Mouse (Mus musculus): ENCODE measurements around the gene Msrb2. TPM values are rescaled to one million over a fixed set of nuclear protein-coding genes. Genes with fewer than 3 reads are reported as not detected.

Gene Msrb2
- total RNA-seq, 2 experiments from 2014 or later: 17.8 to 22.1 TPM

DNA sequence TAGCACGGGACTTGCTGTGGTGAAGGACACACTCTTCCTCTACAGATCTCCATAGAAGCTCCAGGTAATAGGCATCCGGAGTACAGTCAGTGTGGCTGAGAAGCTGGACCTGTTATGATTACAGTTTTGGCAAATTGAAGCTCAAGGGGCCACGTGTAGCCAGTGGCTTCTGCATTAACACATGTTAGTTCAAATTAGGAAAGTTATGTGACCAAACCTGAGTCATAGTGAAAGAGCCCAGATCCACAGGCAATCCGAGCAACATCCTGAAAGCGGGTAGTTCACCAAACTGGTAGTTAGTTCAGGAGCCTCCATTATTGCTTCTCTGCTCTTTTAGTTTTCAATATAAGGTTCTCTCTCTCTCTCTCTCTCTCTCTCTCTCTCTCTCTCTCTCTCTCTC lies 14.5 kb downstream of the Msrb2 start:
- intact Hi-C loops (cut with DNase I): no loop called here

DNA sequence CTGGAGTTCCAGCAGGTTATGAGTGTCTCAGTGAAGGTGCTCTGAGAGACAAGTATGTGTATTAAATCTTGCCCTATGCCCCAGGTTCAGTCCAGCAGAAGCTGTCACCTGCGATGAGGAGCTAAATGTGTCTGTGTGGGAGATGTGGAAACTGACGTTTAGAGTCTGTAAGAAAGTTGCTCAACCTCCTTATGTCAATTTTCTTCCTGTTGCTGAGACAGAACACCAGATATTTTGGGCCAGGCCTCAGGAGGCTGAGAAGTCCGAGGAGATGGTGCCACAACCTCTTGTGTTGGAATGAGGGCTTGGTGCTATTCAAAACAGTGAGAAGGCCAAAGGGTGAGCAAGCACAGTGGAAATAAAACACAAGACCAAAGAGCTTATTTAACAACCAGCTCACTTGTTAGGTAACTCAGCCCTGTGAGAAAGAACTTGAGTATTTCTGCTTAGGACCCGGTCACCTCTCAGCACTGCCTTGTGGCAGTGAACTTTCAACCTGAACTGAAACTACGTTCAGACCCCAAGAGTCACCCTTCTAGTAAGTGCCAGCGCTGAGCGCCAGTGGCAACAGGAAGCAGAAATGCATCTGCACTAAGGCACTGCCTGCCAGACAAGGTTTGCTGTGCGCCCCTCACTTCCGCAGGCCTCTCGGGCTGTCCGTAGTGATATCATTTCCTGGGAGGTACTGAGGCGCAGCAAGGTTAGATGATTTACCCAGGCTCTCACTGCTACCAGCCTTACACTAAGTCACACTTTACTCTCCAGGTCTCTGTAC lies 17.3 kb downstream of the Msrb2 start:
- DNase-seq (ENCODE audit: low spot score in 2 of 2): no peak
- intact Hi-C loops (cut with DNase I): no loop called here

More for the DNA sequence above, 14.5 kb downstream of the Msrb2 start:
- DNase-seq (ENCODE audit: low spot score in 2 of 2): no peak

DNA sequence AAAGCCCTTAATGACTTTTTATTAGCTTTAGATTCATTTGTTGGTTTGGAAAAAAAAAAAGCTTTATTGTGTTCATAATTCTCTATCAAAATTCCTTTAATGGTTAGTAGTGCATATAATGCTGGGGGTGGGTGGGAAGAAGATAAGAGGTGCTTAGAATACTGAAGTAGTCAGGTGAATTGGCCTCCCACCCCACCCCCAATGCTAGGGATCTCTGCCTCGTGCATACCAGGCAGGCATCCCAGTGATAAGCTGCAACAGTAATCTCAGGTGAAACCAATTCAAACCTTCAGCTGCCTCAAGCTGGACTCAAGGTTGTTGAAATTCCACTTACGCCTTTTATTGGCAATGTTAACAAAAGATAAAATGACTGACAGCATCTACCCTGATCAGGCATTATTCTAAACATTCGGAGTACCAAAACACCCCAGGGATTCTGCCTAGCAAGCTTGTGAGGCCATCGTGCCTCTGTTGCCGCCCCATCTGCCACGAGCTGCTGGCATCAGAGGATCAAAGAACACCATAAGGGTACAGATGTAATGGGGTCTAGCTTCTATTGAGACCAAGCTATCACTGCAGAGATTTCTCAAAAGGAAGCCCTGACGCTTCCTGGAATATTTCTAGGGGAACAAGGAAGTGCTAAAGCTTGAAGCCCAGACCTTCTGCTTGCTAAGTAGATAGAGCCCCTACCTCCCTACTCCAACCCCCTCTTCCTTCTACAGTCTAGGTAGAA lies 19.3 kb downstream of the Msrb2 start:
- DNase-seq (ENCODE audit: low spot score in 2 of 2): no peak
- intact Hi-C loops (cut with DNase I): no loop called here

DNA sequence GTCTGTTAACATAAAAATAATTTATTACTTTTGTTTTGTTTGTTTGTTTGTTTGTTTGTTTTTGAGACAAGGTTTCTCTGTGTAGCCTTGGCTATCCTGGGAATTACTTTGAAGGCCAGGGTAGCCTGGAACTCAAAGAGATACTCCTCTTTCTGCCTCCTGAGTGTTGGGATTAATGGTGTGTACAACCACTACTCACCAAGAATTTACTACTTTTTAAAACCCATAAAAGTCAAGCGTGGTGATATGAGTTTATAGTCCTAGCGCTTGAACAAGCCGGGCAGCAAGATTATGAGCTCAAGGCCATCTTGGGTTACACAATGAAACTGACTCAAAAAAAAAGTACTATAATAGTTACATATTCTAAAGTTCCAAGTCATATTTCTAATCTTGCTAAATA lies 20.4 kb downstream of the Msrb2 start:
- no peak for DNase-seq (ENCODE audit: low spot score in 2 of 2)
- intact Hi-C loops (cut with DNase I): no loop called here

DNA sequence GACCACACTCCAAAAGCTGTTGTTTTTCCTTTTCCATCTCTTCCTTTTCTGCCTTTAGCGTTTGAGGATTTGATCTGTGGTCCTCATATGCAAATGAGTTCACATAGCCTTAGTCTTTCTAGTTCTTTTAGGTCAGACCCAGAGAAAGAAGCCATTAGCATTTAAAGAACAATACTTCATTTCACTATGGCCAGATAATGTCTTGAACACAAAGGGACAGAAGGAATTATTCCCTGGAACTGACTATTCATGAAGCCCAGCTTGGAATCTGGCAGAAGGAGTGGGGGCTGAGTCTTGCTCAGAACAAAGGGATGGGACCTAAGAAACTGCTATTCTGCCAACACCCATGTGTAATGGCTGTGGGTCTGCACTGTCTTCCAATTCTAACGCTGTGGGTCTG lies 21.6 kb downstream of the Msrb2 start:
- peak in 1 of 2 experiments; percentile 22 for DNase-seq (ENCODE audit: low spot score in 2 of 2)
- intact Hi-C loops (cut with DNase I): no loop called here

DNA sequence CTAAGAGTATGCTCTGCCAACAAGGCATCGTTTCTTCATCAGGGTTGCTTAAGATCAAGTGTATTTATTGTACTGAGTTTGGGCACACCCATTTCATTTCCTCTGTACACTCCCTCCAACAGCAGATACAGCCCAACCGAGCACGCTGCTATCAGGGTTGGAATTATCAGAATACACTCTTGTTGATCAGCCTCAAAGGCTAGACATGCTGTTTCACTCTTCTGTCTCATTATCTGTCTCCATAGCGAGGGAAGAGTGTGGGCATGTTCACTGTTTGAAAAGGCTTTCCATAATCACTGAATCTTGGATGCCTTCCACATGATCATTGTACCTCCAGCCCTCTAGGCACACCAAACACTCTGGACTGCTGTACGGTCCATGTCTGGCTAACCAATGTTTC lies 34.2 kb downstream of the Msrb2 start:
- DNase-seq (ENCODE audit: low spot score in 2 of 2): no peak
- intact Hi-C loops (cut with DNase I): no loop called here

DNA sequence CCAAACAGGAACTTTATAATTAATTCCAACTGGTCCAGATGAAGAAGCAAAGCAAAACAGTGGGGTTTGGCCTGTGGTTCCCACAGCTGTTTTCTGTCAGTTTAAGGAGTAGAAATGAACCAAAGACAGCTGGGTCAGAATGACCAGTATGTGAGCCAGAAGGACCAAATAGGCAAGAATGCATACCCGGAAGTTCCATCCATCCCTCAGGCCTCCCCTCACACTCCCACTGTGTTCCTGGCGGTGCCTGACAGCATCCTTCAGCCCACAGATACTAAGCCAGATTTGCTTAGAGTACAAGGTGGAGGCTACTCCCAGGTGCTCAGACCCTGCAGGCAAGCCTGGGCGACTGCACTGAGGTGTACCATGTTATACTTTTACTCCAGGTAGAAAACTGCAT lies 35.3 kb downstream of the Msrb2 start:
- DNase-seq (ENCODE audit: low spot score in 2 of 2): no peak
- intact Hi-C loops (cut with DNase I): no loop called here

DNA sequence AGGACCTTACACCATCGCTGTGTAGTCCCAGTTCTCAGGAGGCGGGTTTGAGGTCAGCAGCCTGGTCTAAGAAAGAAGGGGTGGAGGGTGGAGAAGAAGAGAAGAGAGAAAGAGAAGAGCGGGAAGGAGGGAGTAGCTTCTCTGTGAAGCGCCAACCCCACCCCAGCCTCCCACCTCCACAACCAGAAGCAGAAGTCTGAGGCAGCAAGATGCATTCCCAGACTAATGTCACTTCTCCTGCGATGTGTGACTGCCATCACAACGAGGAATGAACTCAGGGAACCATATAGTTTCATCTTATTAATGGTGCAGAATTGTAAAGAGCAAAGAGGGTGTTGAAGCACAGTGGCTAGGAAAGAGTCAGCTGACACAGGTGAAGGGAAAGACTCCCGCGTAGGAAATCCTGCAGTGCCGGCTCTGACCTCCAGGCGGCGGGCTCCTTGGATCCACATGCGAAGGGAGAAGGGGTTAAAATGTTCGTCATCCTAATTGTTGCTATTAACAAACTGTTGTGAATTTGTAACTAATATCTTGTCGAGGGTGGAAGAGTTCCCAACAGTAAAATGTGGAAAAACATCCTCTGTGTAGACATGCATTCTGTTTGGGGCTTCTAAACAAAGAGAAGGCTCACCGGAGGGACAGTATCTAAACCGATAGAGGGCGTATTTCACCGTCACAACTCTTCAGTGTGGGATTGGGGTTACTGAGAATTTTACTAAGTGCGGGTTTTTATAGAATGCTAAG lies 43.2 kb downstream of the Msrb2 start:
- DNase-seq (ENCODE audit: low spot score in 2 of 2): peak; percentile 66 to 73
- intact Hi-C loops (cut with DNase I): loop anchor here (10.0 kb wide), 1 partner anchor 1430 kb away; no protein-coding TSS in a partner anchor

DNA sequence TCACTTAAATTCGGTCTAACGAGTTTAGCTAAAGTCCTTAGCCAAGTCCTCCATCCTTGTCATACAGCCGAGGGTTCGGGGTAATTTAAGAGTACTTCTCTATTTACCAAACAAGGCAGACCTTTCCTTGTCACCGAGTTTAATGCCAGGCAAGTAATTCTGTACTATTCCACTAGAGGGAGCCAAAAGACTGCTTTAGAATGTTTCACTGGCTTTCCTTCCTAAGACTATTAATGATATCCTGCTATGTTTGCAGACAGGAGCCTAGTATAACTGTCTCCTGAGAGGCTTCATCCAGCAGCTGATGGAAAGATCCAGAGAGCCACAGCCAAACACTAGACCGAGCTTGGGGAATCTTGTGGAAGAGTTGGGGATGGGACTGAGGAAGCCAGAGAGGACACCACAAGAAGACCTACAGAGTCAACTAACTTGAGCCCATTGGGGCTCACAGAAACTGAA lies 43.9 kb downstream of the Msrb2 start:
- intact Hi-C loops (cut with DNase I): loop anchor here (1.0 to 10.0 kb wide), 4 partner anchors 104 to 1772 kb away; partner anchors contain the start of gene Etl4
- peak; percentile 65 to 84 for DNase-seq (ENCODE audit: low spot score in 2 of 2)

DNA sequence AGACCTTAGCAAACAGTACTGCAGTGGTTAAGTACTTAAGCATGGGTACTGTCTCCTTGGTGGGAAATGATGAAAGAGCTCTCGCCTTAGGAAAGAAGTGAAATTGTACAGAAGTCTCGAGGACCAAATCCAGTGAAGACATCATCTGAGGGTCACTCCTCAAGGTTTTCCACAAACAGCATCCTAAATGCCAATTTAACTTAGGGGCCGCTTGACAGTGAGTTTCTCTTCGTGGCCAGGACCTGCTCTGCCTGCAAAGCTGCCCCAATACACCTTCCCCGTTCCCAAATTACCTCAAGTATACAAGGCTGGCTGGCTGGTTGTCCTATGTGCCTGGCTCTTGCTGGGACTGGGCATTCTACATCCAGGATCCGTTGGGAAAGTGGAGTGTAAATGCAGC lies 44.8 kb downstream of the Msrb2 start:
- no peak for DNase-seq (ENCODE audit: low spot score in 2 of 2)
- intact Hi-C loops (cut with DNase I): loop anchor here (5.0 to 10.0 kb wide), 3 partner anchors 491 to 1771 kb away; partner anchors contain the start of gene Etl4

DNA sequence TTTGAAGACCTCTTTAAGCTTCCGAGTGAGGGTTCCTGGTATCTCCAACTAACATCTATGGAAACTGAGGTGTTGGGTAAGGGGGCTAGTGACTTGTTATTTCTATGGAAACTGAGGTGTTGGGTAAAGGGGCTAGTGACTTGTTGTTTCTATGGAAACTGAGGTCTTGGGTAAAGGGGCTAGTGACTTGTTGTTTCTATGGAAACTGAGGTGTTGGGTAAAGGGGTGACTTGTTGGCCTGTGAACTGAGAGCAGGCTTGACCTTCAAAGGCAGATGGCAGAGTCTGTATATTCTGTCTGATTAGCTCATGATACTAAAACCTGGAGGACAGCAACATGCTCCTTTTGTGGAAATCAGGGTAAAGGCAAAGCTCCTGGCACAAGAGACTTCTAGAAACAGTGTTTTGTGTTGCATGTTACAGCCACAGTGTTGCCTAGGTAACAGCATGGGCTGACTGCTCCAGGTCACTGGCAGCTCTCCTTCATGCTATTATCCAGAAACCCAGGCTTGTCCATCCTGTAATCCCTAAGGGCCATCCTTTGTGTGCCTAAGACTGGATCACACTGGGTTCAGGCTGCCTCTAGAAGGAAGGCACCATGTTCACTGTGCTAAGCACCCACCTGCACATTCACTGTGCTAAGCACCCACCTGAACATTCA lies 48.6 kb downstream of the Msrb2 start:
- intact Hi-C loops (cut with DNase I): loop anchor here (5.0 to 10.0 kb wide), 3 partner anchors 487 to 1767 kb away; partner anchors contain the start of gene Etl4
- DNase-seq (ENCODE audit: low spot score in 2 of 2): no peak

DNA sequence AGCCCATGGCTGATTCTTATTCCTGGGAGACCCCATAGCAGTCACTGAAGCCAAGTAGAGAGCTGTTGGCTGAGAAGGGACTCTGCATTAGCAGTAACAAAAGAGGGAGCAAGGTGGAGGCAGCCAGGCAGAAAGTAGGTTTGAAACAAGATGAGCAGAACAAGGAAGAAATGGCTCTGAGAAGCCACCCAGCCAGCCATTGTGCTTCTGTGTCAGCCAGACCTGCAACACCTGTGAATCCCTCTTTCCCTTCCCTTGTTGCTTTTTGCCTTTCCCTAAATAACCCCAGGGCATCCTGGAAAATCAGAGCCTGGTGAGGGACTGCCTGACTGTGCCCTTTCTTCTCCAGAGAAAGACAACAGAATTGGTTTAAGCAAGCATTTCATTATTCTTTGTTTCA lies 51.0 kb downstream of the Msrb2 start:
- intact Hi-C loops (cut with DNase I): no loop called here
- DNase-seq (ENCODE audit: low spot score in 2 of 2): no peak

DNA sequence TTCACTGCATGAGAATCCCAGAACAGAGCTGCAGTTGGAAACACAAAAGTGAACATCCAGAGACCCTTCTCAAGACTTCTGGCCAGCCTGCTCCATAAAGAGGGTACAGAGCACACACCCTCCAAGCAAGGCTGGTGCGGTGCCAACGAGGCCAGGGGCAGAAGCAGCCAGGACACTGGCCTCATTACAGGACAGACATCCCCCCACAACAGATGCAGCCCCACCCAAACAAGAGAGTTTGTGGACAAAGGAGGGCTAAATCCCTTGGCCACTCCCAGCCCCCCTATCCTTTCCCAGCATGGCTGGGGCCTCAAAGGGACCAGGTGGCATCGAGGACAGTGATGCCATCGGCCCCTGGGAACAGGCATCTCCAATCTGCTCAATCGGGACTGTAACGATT lies 51.8 kb downstream of the Msrb2 start:
- intact Hi-C loops (cut with DNase I): no loop called here

DNA sequence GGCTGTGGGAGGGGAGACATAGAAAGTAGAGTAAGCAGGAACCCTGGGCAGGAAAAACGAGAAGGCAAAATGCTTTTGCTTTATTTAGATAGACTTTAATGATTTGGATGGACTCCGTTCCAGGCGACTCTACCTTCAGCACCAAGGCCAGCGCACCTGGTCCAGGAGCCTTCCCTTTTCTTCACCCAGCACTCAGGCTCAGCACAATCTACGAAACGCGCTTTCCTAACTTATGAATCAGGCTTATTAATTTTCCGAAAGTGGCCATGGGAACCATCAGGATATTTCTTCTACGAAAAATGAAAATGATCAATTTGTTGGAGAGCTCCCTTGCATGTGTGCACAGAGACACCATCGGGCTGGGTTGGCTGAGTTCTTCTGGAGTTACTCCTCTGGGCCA lies 57.8 kb downstream of the Msrb2 start:
- intact Hi-C loops (cut with DNase I): no loop called here
- no peak for DNase-seq (ENCODE audit: low spot score in 2 of 2)

More for the DNA sequence above, 51.8 kb downstream of the Msrb2 start:
- DNase-seq (ENCODE audit: low spot score in 2 of 2): no peak

DNA sequence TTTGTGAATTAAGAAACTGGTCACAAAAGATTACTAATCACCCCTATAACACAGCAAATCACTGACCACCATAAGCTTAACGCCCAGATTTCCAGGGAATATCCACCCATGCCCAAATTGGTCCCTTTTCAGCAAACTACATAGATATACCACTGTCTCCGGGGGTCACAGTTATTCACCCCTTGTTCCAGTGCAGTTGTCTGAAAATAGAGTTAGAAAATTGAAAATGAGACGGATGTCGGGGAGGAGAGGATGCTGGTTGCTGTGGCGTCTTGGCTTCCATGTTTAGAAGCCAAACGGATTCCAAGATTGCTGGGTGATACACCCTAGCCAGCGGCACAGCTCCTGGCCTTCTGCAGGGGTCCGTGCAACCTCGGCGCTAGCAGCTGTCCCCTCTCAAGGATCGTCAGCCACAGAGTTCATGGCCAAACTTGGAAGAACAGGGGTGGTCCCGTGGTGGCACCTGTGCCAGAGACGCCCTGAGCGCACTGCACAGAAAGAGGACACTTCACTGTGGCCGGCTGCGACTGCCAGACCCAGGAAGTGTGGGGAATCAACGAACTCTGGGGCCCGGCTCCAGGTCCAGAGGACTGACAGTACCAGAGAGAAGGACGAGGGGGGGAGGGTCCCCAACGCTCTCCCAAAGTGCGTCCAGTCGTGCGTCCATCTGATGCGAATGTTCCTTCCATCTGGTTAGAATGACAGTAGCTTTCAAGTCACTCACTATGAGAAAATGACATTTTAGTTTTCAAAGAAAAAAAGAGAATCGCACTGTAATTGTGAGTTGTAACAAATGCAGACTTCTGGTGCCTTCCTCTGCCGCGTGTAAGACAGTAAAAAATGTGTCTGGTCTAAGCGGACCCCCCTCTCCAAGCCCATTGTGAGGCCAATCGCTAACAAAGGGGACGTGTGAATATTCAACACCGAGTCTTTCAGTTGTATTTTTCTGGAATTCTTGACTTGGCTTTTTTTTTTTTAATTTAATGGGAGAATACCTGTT lies 58.8 kb downstream of the Msrb2 start:
- intact Hi-C loops (cut with DNase I): no loop called here
- no peak for DNase-seq (ENCODE audit: low spot score in 2 of 2)

DNA sequence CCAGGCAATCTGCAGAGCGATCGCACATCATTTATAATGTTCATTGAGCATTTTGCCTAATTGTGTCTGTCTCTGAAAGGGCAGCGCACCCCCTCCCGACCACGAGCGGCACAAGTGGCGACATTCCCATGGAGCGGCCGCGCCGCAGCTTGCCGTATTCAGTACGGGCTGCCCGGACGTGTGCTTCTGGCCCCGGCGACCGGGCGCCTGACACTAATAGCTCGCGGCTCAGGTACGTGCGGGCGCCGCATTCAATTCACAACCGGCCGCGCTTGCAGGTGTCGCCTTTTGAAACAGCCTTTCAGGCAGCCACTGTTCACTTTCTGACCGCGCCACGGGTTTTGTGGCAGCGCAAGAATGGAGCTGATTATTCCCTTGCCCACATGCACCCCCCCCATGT lies 59.5 kb downstream of the Msrb2 start:
- DNase-seq (ENCODE audit: low spot score in 2 of 2): no peak
- intact Hi-C loops (cut with DNase I): no loop called here

DNA sequence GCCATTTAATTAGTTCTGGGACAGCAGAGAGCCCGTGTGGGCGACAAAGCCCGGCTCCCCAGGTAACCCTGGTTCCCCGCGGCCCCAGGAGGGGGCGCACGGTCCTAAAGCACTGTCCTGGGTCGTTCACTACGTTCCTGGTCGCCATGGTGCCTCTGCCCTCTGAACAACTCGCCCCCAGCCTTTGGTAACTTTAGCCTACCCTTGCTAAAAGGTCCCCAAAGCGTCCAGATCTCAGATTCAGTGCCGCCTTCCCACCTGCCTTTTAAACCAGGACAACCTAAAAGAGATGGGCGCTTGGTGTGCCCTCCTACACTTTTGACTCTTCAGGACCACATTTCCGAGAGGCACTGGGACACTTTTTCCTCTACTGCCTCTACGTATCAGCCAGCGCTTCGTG lies 59.9 kb downstream of the Msrb2 start:
- intact Hi-C loops (cut with DNase I): no loop called here
- DNase-seq (ENCODE audit: low spot score in 2 of 2): no peak

DNA sequence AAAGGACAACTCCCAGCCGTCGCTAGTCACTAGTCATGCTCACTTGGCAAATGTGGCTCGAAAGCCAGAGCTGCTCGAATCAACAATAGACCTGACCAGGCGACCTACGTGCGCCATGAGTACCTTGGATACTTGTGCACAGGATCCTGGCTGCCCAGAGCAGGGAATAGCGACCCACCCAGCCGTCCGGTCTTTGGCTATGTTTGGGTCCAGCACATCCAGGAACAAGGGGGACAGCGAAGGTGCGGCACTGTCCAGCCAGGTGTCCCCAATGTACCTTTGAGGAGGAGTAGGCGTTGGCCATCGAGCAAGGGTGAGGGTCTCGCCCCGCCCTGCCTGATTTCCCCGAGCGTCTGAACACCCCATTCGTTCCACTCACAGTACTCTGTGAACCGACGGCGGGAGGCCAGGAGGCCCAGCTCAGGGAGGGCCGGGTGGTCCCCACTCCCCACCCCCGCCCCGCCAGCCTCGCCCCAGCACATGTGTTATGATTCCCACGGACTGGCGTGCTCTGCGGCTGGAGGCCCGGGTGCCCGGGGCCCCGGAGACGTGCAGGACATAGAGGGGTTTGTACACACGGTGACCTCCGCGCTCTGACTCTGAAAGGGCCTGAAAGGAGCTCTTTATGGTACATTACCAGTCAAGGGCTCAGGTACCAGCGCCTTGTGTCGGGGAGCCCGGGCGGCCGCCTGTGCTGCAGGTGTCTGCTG lies 60.5 kb downstream of the Msrb2 start:
- intact Hi-C loops (cut with DNase I): no loop called here
- DNase-seq (ENCODE audit: low spot score in 2 of 2): no peak

Measured in left cerebral cortex, postnatal 25 days (tissue).